Mouse (Mus musculus) myocyte (in vitro differentiated cells): ENCODE results near the gene Dennd4a.
A peak's percentile ranks its signal among the peaks of the same experiment; 100 is the strongest.

Experiments used
- E2F4 ChIP-seq: IDR thresholded peaks from one replicate; pipeline ENCODE4 v1.6.1; 2011; ENCODE audit warnings: mild to moderate bottlenecking, control low read depth, moderate library complexity; ENCODE audit not compliant: insufficient read depth
- MYOD1 ChIP-seq, 3 experiments: IDR thresholded peaks; one replicate each; pipeline ENCODE4 v1.6.1; 2011; ENCODE audit warnings: control low read depth in 2 of 3, low read depth in 2 of 3, mild to moderate bottlenecking in 2 of 3, moderate library complexity in 1 of 3; ENCODE audit not compliant: insufficient read length in 2 of 3, control insufficient read depth in 1 of 3
- MYOG ChIP-seq, 3 experiments: IDR thresholded peaks; one replicate each; pipeline ENCODE4 v1.6.1; 2011; ENCODE audit warnings: control low read depth in 2 of 3, low read depth in 2 of 3, mild to moderate bottlenecking in 2 of 3; ENCODE audit not compliant: insufficient read length in 2 of 3, control insufficient read depth in 1 of 3, insufficient read depth in 1 of 3
- POLR2A ChIP-seq: IDR thresholded peaks from one replicate; pipeline ENCODE4 v1.6.1; 2011; ENCODE audit warnings: low read depth, mild to moderate bottlenecking, control low read depth, moderate library complexity; ENCODE audit not compliant: insufficient read length
- POLR2AphosphoS2 ChIP-seq: IDR thresholded peaks from one replicate; pipeline ENCODE4 v1.6.1; 2011; ENCODE audit warnings: low read depth, control low read depth; ENCODE audit not compliant: insufficient read length
- REST ChIP-seq: IDR thresholded peaks from one replicate; pipeline ENCODE4 v1.6.1; 2011; ENCODE audit warnings: mild to moderate bottlenecking, control low read depth, moderate library complexity; ENCODE audit not compliant: insufficient read depth, insufficient read length
- SRF ChIP-seq: IDR thresholded peaks from one replicate; pipeline ENCODE4 v1.6.1; 2011; ENCODE audit warnings: low read depth; ENCODE audit not compliant: control insufficient read depth, insufficient read length
- TCF12 ChIP-seq: IDR thresholded peaks from one replicate; pipeline ENCODE4 v1.6.1; 2011; ENCODE audit warnings: mild to moderate bottlenecking, control low read depth; ENCODE audit not compliant: poor library complexity, insufficient read depth, severe bottlenecking
- USF1 ChIP-seq: IDR thresholded peaks from one replicate; pipeline ENCODE4 v1.6.1; 2011; ENCODE audit warnings: low read depth, mild to moderate bottlenecking, control low read depth, moderate library complexity

- TF ChIP-seq POLR2AphosphoS2 = no peak
- TF ChIP-seq E2F4 = no peak
- TF ChIP-seq MYOG (IDR thresholded peaks at IDR 0.05; ENCODE audit: control insufficient read depth in 1 of 3, insufficient read depth in 1 of 3, insufficient read length in 2 of 3, low read depth in 2 of 3) = peak in 1 of 3 experiments; percentile 7
- TF ChIP-seq SRF = no peak
- no peak for TF ChIP-seq POLR2A
- TF ChIP-seq MYOD1 (IDR thresholded peaks at IDR 0.05; ENCODE audit: control insufficient read depth in 1 of 3, insufficient read length in 2 of 3, low read depth in 2 of 3) = no peak
- TF ChIP-seq USF1 = no peak
- TF ChIP-seq REST = no peak
- no peak for TF ChIP-seq TCF12
Measured at GRCm38 (mm10) chr9:64934015-64934754, 123.0 kb downstream of the Dennd4a start.
